Mouse (Mus musculus) neural tube, embryonic 11.5 days (tissue): ENCODE results near the gene Vps72. TPM values are rescaled to one million over a fixed set of nuclear protein-coding genes. Genes with fewer than 3 reads are reported as not detected.

Experiments
- ATAC-seq: fragments of 200-750 bp; cut with Nextera tagmentation; 2 replicates; pipeline ENCODE4 v1.8.0; 2017; ENCODE audit warnings: moderate number of reproducible peaks, mild to moderate bottlenecking, moderate TSS enrichment, moderate library complexity; ENCODE audit not compliant: insufficient read depth, low FRiP score, low TSS enrichment
- DNase-seq: peaks from one replicate; pipeline ENCODE4 v3.0.0-alpha.2; 2015; ENCODE audit warnings: low spot score
- H3K27ac ChIP-seq: fragments of 300-500 bp; sonication (generic); 2 replicates; pipeline ENCODE4 v1.5.1; 2014; ENCODE audit warnings: low read depth, mild to moderate bottlenecking, low read length
- H3K27me3 ChIP-seq: fragments of 300-500 bp; sonication (generic); 2 replicates; pipeline ENCODE4 v1.6.1; 2014; ENCODE audit warnings: mild to moderate bottlenecking, low read length, mixed read lengths; ENCODE audit not compliant: control insufficient read depth, insufficient read depth
- H3K36me3 ChIP-seq: fragments of 300-500 bp; sonication (generic); 2 replicates; pipeline ENCODE4 v1.6.1; 2014; ENCODE audit warnings: mild to moderate bottlenecking, low read length, moderate library complexity, mixed read lengths; ENCODE audit not compliant: control insufficient read depth, insufficient read depth
- H3K4me1 ChIP-seq: fragments of 300-500 bp; sonication (generic); 2 replicates; pipeline ENCODE4 v1.6.1; 2014; ENCODE audit warnings: low read length, mixed read lengths; ENCODE audit not compliant: control insufficient read depth, insufficient read depth
- H3K4me2 ChIP-seq: fragments of 300-500 bp; sonication (generic); 2 replicates; pipeline ENCODE4 v1.6.1; 2014; ENCODE audit warnings: low read depth, mild to moderate bottlenecking, moderate library complexity
- H3K4me3 ChIP-seq: fragments of 300-500 bp; sonication (generic); 2 replicates; pipeline ENCODE4 v1.5.1; 2014; ENCODE audit warnings: low read depth, low read length
- H3K9ac ChIP-seq: fragments of 300-500 bp; sonication (generic); 2 replicates; pipeline ENCODE4 v1.6.1; 2014; ENCODE audit warnings: mild to moderate bottlenecking, low read length
- H3K9me3 ChIP-seq: fragments of 300-500 bp; sonication (generic); 2 replicates; pipeline ENCODE4 v1.6.1; 2016; ENCODE audit warnings: low read length; ENCODE audit not compliant: control insufficient read depth
- WGBS: fragments of 180-500 bp; shearing (Covaris S2); extraction: QIAGEN DNeasy Blood & Tissue Kit; methylation state at CpG from one replicate; pipeline ENCODE4 v1.1.7; 2014; 5-methylcytosine and 5-hydroxymethylcytosine counted together
- polyA plus RNA-seq: library from polyadenylated mRNA; unstranded; fragments of >200 nt; fragmentation: Nextera tagmentation; extraction: Ambion mirVana; gene quantifications from 2 replicates; pipeline ENCODE4 v1.2.1, GENCODE M21; 2014

The Vps72 gene
- polyA plus RNA-seq, 1 experiment from 2014 or later, result 248 TPM

DNA sequence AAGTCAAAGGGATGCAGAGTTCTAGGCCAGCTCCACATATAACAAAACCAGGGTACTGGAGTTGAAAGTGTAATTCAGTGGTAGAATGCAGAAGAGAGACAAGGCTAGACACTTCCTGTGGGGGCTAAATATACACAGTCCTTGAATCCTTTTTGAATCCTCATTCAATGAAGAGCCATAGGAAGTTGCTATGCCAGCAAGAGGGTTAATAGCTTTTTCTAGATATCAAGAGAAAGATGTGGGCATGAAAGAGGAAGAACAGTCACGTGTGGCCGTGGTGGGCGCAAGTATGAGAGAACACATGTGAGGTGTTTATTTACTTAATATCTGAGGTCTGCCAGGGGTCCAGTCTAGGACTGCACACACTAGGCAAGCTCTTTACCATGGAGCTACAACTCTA lies 25.5 kb downstream of the Vps72 start:
- Histone ChIP-seq H3K4me1 (peaks cover 3% of the 10 kb centered on the region; the same call in 1 of the 2 replicates), H3K36me3 (peaks cover 4% of the 10 kb centered on the region), H3K9ac (no peak overlapping the region), H3K27ac (no peak overlapping the region), H3K27me3 (no peaks in the 10 kb centered on the region), H3K4me2 (no peak overlapping the region), H3K4me3 (no peak overlapping the region), H3K9me3 (no peaks in the 10 kb centered on the region)
- ATAC-seq (no peak), DNase-seq (no peak)
- 94% methylated on average over 3 of the region's 3 CpGs for WGBS

DNA sequence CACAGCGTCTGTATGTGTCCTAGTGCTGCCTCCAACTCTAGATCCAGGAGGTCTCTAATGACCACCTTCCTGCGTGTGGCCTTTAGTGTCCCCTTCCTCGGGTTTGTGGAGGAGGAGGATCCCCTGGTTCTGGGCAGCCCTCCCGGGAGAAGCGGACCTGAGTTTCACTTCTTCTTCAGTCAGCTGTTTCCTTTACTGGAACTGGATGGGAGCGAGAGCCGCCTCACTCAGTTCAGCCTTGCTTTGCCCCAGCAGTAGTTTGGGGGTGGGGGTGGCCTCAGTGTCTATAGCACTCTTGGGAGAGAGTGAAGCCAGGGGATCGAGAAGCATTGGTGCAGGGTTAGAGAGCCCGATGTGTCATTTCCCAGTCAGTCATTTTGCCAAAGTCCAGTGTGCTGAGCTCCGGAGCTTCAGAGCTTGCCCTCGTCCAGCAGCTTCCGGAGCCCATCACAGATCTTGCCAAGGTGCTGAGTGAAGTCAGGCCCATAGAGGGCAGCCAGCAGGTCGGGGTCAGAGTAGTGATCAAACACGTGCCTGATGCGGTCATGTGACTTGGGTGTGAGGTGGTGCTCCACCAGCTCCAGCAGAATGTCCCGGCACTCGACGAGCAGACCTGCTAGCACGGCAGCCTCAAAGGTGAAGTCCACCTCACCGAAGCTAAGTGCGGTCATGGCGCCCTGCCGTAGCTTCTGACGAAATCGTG lies 28.9 kb downstream of the Vps72 start:
- Histone ChIP-seq H3K4me1 (peaks cover 3% of the 10 kb centered on the region; the same call in 1 of the 2 replicates), H3K4me2 (no peak overlapping the region), H3K9me3 (no peaks in the 10 kb centered on the region), H3K27me3 (no peaks in the 10 kb centered on the region), H3K27ac (no peak overlapping the region), H3K4me3 (no peak overlapping the region), H3K9ac (no peak overlapping the region), H3K36me3 (peaks cover 4% of the 10 kb centered on the region)
- DNase-seq (no peak), ATAC-seq (no peak)
- 72% methylated on average over 25 of the region's 25 CpGs for WGBS

DNA sequence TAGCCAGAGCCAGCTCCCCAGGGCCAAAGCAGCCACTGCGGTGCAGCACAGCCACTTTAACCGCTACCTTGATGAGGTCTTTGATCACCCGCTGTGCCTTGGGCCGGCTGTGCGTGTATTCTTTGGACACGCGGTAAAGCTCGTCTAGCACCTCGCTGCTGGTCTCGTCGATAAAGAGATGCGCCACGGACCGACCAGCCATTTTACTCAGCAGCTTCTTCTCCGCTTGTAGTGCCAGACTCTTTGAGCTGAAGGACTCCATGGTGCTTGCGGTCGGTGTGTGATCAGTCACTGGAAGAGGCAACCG lies 29.4 kb downstream of the Vps72 start:
- H3K36me3 ChIP-seq, result peaks cover 4% of the 10 kb centered on the region
- no peak for DNase-seq
- H3K4me1 ChIP-seq, result no peaks in the 10 kb centered on the region; the same call in 1 of the 2 replicates
- no peaks in the 10 kb centered on the region for H3K9me3 ChIP-seq
- H3K27ac ChIP-seq, result no peak overlapping the region
- no peaks in the 10 kb centered on the region for H3K27me3 ChIP-seq
- H3K4me3 ChIP-seq, result no peak overlapping the region
- H3K4me2 ChIP-seq, result no peak overlapping the region
- no peak overlapping the region for H3K9ac ChIP-seq
- ATAC-seq, result no peak
- 65% methylated on average over 18 of the region's 18 CpGs for WGBS

DNA sequence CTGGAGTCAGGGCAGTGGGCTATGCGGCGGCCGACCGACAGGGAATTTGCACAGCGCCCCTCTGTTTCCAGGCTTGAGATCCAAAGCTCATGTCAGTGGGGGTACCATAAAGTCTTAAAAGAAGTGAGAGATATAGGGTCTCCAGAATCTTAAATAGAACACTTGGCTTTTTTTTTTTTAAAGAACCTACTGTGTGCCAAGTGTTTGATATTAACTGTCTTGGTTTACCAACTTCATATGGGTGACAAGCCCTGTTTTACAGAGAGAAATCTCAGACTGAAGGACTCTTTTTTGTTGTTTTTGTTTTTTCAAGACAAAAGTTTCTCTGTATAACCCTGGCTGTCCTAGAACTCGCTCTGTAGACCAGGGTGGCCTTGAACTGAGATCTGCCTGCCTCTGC lies 30.0 kb downstream of the Vps72 start:
- Histone ChIP-seq H3K9ac (no peak overlapping the region), H3K27me3 (no peaks in the 10 kb centered on the region), H3K9me3 (no peaks in the 10 kb centered on the region), H3K4me1 (no peaks in the 10 kb centered on the region), H3K36me3 (peaks cover 4% of the 10 kb centered on the region), H3K4me2 (no peak overlapping the region), H3K27ac (no peak overlapping the region), H3K4me3 (no peak overlapping the region)
- ATAC-seq (no peak), DNase-seq (no peak)
- WGBS, result 86% methylated on average over 6 of the region's 6 CpGs

DNA sequence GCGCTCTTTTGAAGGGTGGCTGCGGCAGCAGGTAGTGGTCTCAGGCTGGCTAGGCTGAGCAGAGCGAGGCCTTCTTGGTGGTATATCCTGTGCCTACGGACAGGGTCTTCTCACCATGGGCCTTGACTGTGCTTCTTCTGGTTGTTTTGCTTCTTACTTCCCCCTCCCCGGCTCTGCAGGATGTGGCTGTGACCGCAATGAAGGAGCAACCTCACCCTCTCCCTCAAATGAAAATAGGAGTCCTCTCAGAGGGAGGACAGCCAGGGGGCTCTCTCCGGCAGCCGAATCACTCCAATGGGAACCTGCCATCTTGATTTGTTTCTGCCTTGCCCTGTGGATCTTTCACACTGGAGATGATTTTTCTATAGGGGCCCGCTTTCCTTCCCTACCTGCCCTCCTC lies 30.7 kb downstream of the Vps72 start:
- Histone ChIP-seq H3K27me3 (no peaks in the 10 kb centered on the region), H3K9ac (no peak overlapping the region), H3K4me3 (no peak overlapping the region), H3K27ac (no peak overlapping the region), H3K4me1 (no peaks in the 10 kb centered on the region), H3K36me3 (peaks cover 4% of the 10 kb centered on the region), H3K9me3 (no peaks in the 10 kb centered on the region), H3K4me2 (no peak overlapping the region)
- DNase-seq (no peak), ATAC-seq (no peak)
- 96% methylated on average over 9 of the region's 9 CpGs for WGBS

DNA sequence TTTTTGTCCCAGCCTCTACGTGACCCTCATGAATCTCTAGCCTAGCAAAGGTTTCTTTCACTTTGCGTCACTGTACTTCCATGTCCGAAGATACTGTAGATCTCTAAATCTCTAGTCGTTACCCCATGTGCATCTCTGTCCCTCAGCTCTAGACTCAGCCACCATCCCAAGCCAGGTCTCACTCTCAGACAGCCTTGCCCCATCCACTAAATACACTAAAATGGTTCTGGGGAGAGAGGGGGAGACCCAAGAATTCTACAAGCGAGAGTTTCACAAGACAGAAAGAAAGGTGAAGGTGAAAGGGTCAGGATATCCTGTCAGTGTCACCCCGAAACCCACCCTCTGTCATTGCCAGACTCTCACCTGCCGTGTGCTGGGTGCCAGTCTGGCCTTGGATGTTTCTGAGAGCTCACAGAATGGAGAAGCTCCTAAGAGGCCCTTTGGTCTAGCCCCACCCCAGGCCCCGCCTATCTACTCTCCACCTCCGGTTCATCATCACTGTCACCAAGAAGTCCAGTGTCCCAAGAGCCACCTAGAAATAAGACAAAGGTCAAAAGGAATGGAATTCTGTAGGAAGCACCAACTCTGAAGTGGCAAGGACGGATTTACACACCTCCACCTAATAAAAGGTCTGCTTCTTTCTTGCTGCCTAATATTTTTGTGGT lies 31.3 kb downstream of the Vps72 start, which contains the start of gene Tnfaip8l2:
Tnfaip8l2 (minus strand) TSS at position 409 of the 665 bp plus-strand sequence.
- no peak within 1 kb of the TSS for H3K4me2 ChIP-seq
- no peak within 1 kb of the TSS for H3K27ac ChIP-seq
- no peak within 1 kb of the TSS for H3K9ac ChIP-seq
- no peak for DNase-seq
- H3K36me3 ChIP-seq, result peaks cover 4% of the 10 kb centered on the region
- 81% methylated on average over 10 of the region's 10 CpGs for WGBS
- H3K4me3 ChIP-seq, result 0 out of 2 replicates have a peak within 1 kb of the TSS, but pooled peaks have one; percentile 0
- no peaks in the 10 kb centered on the region for H3K27me3 ChIP-seq
- ATAC-seq, result no peak
- H3K9me3 ChIP-seq, result no peaks in the 10 kb centered on the region
- no peaks in the 10 kb centered on the region for H3K4me1 ChIP-seq

DNA sequence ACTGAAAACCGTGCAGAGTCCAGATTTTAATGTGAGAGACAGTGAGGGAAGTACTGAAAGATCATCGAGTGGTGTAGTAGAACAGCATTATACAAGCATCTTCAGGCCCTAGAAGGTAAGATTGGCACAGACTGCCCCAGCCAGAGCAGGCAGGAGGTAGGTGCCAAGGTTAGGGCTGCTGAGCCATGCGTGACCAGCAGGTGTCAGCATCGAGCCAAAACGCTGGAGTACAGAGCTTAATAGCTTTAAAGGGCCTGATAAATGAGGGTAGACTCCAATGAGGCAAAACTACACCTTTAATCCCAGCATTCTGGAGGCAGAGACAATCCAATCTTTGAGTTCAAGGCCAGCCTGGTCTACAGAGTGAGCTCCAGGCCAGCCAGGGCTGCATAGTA lies 31.8 kb downstream of the Vps72 start:
- Histone ChIP-seq H3K9me3 (no peaks in the 10 kb centered on the region), H3K27ac (no peak overlapping the region), H3K4me2 (no peak overlapping the region), H3K36me3 (peaks cover 4% of the 10 kb centered on the region), H3K4me3 (no peak overlapping the region), H3K27me3 (no peaks in the 10 kb centered on the region), H3K4me1 (no peaks in the 10 kb centered on the region), H3K9ac (no peak overlapping the region)
- no peak for ATAC-seq
- 9% methylated on average over 5 of the region's 5 CpGs for WGBS
- peak; percentile 88 for DNase-seq

DNA sequence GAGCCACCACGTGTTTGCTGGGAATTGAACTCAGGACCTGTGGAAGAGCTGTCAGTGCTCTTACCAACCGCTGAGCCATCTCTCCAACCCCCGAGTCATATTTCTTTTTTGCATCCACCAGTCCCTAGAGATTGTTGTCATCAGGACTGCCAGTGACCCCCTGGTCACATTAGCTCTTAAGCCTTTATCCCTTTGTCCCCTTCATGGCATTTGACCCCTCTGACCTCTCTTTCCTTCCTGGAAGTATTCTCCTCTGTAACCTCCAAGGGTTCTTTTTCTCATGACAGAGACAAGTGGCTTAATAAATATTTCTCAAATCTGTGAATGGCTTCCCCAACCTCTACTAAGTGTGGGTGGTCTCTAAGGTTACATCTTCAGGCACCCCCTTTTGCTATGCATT lies 37.1 kb downstream of the Vps72 start:
- DNase-seq (no peak), ATAC-seq (no peak)
- H3K36me3 ChIP-seq, result no peaks in the 10 kb centered on the region
- H3K4me1 ChIP-seq, result no peaks in the 10 kb centered on the region
- 32% methylated on average over 3 of the region's 3 CpGs for WGBS
- no peak overlapping the region for H3K27ac ChIP-seq
- H3K9ac ChIP-seq, result no peak overlapping the region
- H3K27me3 ChIP-seq, result no peaks in the 10 kb centered on the region
- no peaks in the 10 kb centered on the region for H3K9me3 ChIP-seq
- no peak overlapping the region for H3K4me2 ChIP-seq
- no peak overlapping the region for H3K4me3 ChIP-seq

DNA sequence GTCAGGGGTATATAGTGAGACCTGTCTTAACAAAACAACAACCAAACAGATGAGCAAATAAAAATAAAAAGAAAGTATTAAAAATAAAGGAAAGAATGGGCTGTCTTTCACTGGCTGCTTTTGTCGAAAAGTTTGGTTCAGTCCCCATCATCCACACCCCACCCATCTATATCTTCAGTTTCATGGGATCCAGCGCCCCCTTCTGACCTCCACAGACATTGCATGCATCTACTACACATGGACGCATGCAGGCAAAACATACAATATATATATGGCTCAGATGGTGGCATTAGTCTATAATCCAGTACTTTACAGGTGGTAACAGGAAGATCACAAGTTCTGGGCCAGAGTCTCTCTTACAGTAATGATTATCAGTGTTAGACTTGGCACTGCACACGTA lies 43.1 kb downstream of the Vps72 start:
- Histone ChIP-seq H3K4me3 (no peak overlapping the region), H3K27ac (no peak overlapping the region), H3K36me3 (no peaks in the 10 kb centered on the region), H3K4me1 (no peaks in the 10 kb centered on the region), H3K9ac (no peak overlapping the region), H3K4me2 (no peak overlapping the region), H3K9me3 (no peaks in the 10 kb centered on the region), H3K27me3 (no peaks in the 10 kb centered on the region)
- 51% methylated on average over 4 of the region's 4 CpGs for WGBS
- ATAC-seq (no peak), DNase-seq (no peak)
